In genomic region chr6:124321481-124322475, GRCm38 (mm10) we compare ENCODE assay signal across 9 mouse cellular contexts. TPM values are rescaled to one million over a fixed set of nuclear protein-coding genes. Genes with fewer than 3 reads are reported as not detected.
DNase-seq lines count a peak whose midpoint lies in the region; ATAC-seq and TF ChIP-seq lines count a peak whose summit lies in the region.
"Had no signal": no experiment of that assay in that cellular context is flagged by ENCODE, and none has a peak within 500 bp of the region (broad histone marks: within the 10 kb centered on the region; RNA-seq: fewer than 3 reads in every experiment).

No protein-coding gene starts in this region.

- no peaks in the 10 kb centered on the region for H3K36me3 ChIP-seq in spleen, adult 2 months (ENCODE audit: control insufficient read depth, insufficient read depth, low read length)
- H3K36me3 ChIP-seq: heart, embryonic 15.5 days; liver, embryonic 12.5 days had no signal

- no peaks in the 10 kb centered on the region for H3K27me3 ChIP-seq in spleen, adult 2 months (ENCODE audit: control insufficient read depth, insufficient read depth, low read length)
- H3K27me3 ChIP-seq: heart, embryonic 15.5 days; liver, embryonic 12.5 days had no signal

- ATAC-seq in megakaryocyte, adult 5-6 weeks (ENCODE audit: poor library complexity, severe bottlenecking), result peak; percentile 70
- ATAC-seq in activated CD4-positive, CD25-positive, alpha-beta regulatory T cell, adult 4 months, result no peak
- ATAC-seq: liver, embryonic 12.5 days had no signal

- H3K4me1 ChIP-seq in spleen, adult 2 months (ENCODE audit: control insufficient read depth, insufficient read depth, insufficient read length), result no peaks in the 10 kb centered on the region
- H3K4me1 ChIP-seq: heart, embryonic 15.5 days; liver, embryonic 12.5 days had no signal

- DNase-seq in spleen, adult 2 months (ENCODE audit: low read depth in 1 of 2, low spot score in 2 of 2), result no peak
- no peak for DNase-seq in spleen, postnatal 4 days (ENCODE audit: low spot score in 2 of 2)
- DNase-seq in cerebellum, postnatal 25 days, result peak; percentile 11 to 37
- DNase-seq in lung, postnatal 10 days, result no peak
- no peak for DNase-seq in kidney, adult 9 months

- H3K4me3 ChIP-seq in spleen, adult 2 months (ENCODE audit: extremely low read depth, insufficient read depth, insufficient read length), result peak overlapping the region; percentile 57
- H3K4me3 ChIP-seq: heart, embryonic 15.5 days; liver, embryonic 12.5 days had no signal

- TF ChIP-seq CTCF in spleen, adult 2 months (IDR thresholded peaks at IDR 0.05; ENCODE audit: extremely low read depth, insufficient read depth, insufficient read length, insufficient replicate concordance), result no peak

- WGBS in spleen, adult 2 months, result 16% methylated on average over 16 of the region's 16 CpGs

- no peak overlapping the region for H3K27ac ChIP-seq in spleen, adult 2 months (ENCODE audit: insufficient read depth, low read length)
- H3K27ac ChIP-seq: heart, embryonic 15.5 days; liver, embryonic 12.5 days had no signal

- no peak for TF ChIP-seq POLR2A in spleen, adult 2 months (IDR thresholded peaks at IDR 0.05; ENCODE audit: low read depth, low read length)

RNA-seq across cellular contexts. Expression of gene Cd163, which starts 17.3 kb away (rescaled TPM):
- polyA plus RNA-seq in spleen, adult 2 months (2012; rRNA removed), result 1.7 and 2.3 TPM in 2 replicates
- total RNA-seq in megakaryocyte, adult 5-6 weeks (2015), result 2.2 TPM in 2 replicates
- total RNA-seq in megakaryocyte, adult 5-6 weeks (2017), result 3.7 and 4.0 TPM in 2 replicates
- polyA plus RNA-seq in activated CD4-positive, CD25-positive, alpha-beta regulatory T cell, adult 4 months (2017; shearing (Covaris generic)), result not detected

Comparison
In these comparisons a context has a peak if more than half of its experiments do, and no peak if none do; other contexts are left out.
1. DNase-seq: peak in cerebellum, postnatal 25 days (2 of 2); none in spleen, adult 2 months (0 of 2), spleen, postnatal 4 days (0 of 2), lung, postnatal 10 days (single experiment) and kidney, adult 9 months (single experiment).